Mouse (Mus musculus) CH12.LX (cell line): ENCODE measurements at regions not wholly inside any gene's neighbourhood (a gene's known extent, or its start where the extent isn't known, plus 50 kb on each side); places are given as distances from the start of the nearest gene placed in this dataset.

Experiments used
- BHLHE40 ChIP-seq: IDR thresholded peaks from 2 replicates; pipeline ENCODE4 v1.6.1; 2011; ENCODE audit warnings: mild to moderate bottlenecking, low read depth, low read length, improper control_type of control experiment
- CHD1 ChIP-seq: IDR thresholded peaks from 2 replicates; pipeline ENCODE4 v1.6.1; 2012; ENCODE audit warnings: low read depth, low read length, improper control_type of control experiment, inconsistent platforms
- CTCF ChIP-seq, 2 experiments: IDR thresholded peaks in 1 of 2; conservative IDR thresholded peaks in 1 of 2; 2 replicates each; pipeline ENCODE4 v1.5.1; 2011 to 2012; ENCODE audit warnings: low read depth in 2 of 2, low read length in 2 of 2, improper control_type of control experiment in 1 of 2, inconsistent platforms in 1 of 2, mild to moderate bottlenecking in 1 of 2, moderate library complexity in 1 of 2
- IRF4 ChIP-seq: IDR thresholded peaks from 2 replicates; pipeline ENCODE4 v1.6.1; 2014; ENCODE audit warnings: low read depth, mild to moderate bottlenecking, inconsistent platforms, low read length, improper control_type of control experiment
- JUN ChIP-seq: IDR thresholded peaks from 2 replicates; pipeline ENCODE4 v1.6.1; 2011; ENCODE audit warnings: low read depth, mild to moderate bottlenecking, low read length, improper control_type of control experiment, moderate library complexity; ENCODE audit not compliant: insufficient read depth
- MAZ ChIP-seq: IDR thresholded peaks from 2 replicates; pipeline ENCODE4 v1.6.1; 2012; ENCODE audit warnings: low read depth, mild to moderate bottlenecking, inconsistent platforms, low read length, improper control_type of control experiment, moderate library complexity
- PAX5 ChIP-seq: IDR thresholded peaks from 2 replicates; pipeline ENCODE4 v1.6.1; 2012; ENCODE audit warnings: low read length, inconsistent platforms, mixed read lengths
- POLR2A ChIP-seq: IDR thresholded peaks from 2 replicates; pipeline ENCODE4 v1.6.1; 2011; ENCODE audit warnings: low read depth, mild to moderate bottlenecking, improper control_type of control experiment, low read length
- TCF12 ChIP-seq: IDR thresholded peaks from 2 replicates; pipeline ENCODE4 v1.6.1; 2014; ENCODE audit warnings: low read depth, mild to moderate bottlenecking, inconsistent platforms, low read length, improper control_type of control experiment
- ZC3H11A ChIP-seq: IDR thresholded peaks from 2 replicates; pipeline ENCODE4 v1.6.1; 2012; ENCODE audit warnings: low read depth, mild to moderate bottlenecking, inconsistent platforms, low read length, improper control_type of control experiment

DNA sequence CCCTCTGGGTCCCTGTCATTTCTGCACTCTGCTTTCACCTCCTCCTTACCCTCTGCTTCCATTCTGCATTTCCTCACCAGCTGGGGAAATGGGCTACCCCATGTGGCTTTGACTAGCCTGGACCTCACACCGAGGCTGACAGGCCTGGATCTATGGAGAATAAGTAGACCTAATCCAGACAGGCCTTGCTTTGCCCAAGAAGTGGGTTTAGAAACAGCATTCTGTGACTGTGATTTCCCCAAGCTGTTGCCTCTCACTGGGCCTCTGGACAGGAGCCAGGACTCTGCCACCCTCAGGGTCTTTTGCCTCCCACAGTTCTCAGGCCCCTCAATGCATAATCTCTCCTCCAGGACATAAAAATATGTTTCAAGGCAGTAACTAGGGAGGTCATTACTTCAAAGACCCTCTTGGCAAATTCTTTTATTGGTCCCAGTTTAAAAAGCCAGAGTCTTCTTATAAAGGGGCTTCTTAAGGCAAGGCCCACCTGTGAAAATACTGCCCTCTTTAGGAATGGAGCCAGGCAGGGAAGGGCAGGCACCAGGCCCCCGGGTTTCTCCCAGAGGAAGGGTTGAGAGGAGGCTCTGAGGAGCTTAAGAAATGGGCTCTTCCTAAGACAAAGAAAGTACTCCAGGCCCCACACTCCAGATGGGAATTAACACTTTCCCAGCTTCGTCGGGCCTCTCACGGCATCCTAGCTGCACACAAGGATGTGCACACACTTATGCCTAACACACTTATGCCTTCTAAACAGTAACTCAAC lies 151.8 kb downstream of the Cyp26b1 start:
- no peak for TF ChIP-seq PAX5
- no peak for TF ChIP-seq MAZ
- TF ChIP-seq ZC3H11A = no peak
- no peak for TF ChIP-seq CTCF (conservative IDR thresholded peaks at IDR 0.05 in 1 of 2, IDR thresholded peaks at IDR 0.05 in 1 of 2; ENCODE audit: low read depth in 2 of 2, low read length in 2 of 2)
- no peak for TF ChIP-seq JUN
- no peak for TF ChIP-seq POLR2A
- no peak for TF ChIP-seq CHD1
- no peak for TF ChIP-seq BHLHE40
- no peak for TF ChIP-seq TCF12
- no peak for TF ChIP-seq IRF4
